Mouse (Mus musculus): Measurements from ENCODE around the gene Slc25a21.

Gene Slc25a21

GRCm38 (mm10) chr12:57009010-57009409 is 188.3 kb downstream of the Slc25a21 start:
- DNase-seq: no peak

- DNase-seq: peak; percentile 9
Observed at GRCm38 (mm10) chr12:56986049-56986448, 211.2 kb downstream of the Slc25a21 start.

- DNase-seq: no peak
Observed at GRCm38 (mm10) chr12:56982066-56982626, 215.1 kb downstream of the Slc25a21 start.

GRCm38 (mm10) chr12:56975256-56975655 is 222.0 kb downstream of the Slc25a21 start:
- DNase-seq: no peak

GRCm38 (mm10) chr12:56963236-56963635 is 234.0 kb downstream of the Slc25a21 start:
- DNase-seq: no peak

- no peak for DNase-seq
Observed at GRCm38 (mm10) chr12:56959230-56960051, 237.8 kb downstream of the Slc25a21 start.

- DNase-seq: no peak
Observed at GRCm38 (mm10) chr12:56958244-56958643, 239.0 kb downstream of the Slc25a21 start.

- DNase-seq: no peak
Observed at GRCm38 (mm10) chr12:56951749-56952657, 245.3 kb downstream of the Slc25a21 start.

GRCm38 (mm10) chr12:56944265-56944664 is 253.0 kb downstream of the Slc25a21 start:
- DNase-seq: no peak

- DNase-seq: no peak
Observed at GRCm38 (mm10) chr12:56940861-56941260, 256.4 kb downstream of the Slc25a21 start.

- no peak for DNase-seq
Observed at GRCm38 (mm10) chr12:56918145-56918544, 279.1 kb downstream of the Slc25a21 start.

- DNase-seq: no peak
Observed at GRCm38 (mm10) chr12:56906476-56906875, 290.8 kb downstream of the Slc25a21 start.

- DNase-seq: no peak
Observed at GRCm38 (mm10) chr12:56905652-56906305, 291.5 kb downstream of the Slc25a21 start.

GRCm38 (mm10) chr12:56905222-56905621 is 292.1 kb downstream of the Slc25a21 start:
- no peak for DNase-seq

- no peak for DNase-seq
Observed at GRCm38 (mm10) chr12:56902774-56903456, 294.4 kb downstream of the Slc25a21 start.

GRCm38 (mm10) chr12:56897976-56898375 is 299.3 kb downstream of the Slc25a21 start:
- no peak for DNase-seq

- no peak for DNase-seq
Observed at GRCm38 (mm10) chr12:56897221-56897937, 299.9 kb downstream of the Slc25a21 start.

- no peak for DNase-seq
Observed at GRCm38 (mm10) chr12:56894963-56895362, 302.3 kb downstream of the Slc25a21 start.

- DNase-seq: no peak
Observed at GRCm38 (mm10) chr12:56890891-56891726, 306.2 kb downstream of the Slc25a21 start.

- DNase-seq: no peak
Observed at GRCm38 (mm10) chr12:56877796-56878195, 319.5 kb downstream of the Slc25a21 start.

GRCm38 (mm10) chr12:56876549-56876948 is 320.7 kb downstream of the Slc25a21 start:
- no peak for DNase-seq

Measured in cerebellum, adult 11 months (tissue).